Mouse (Mus musculus) embryonic facial prominence, embryonic 14.5 days (tissue): ENCODE measurements at regions not wholly inside any gene's neighbourhood (a gene's known extent, or its start where the extent isn't known, plus 50 kb on each side); places are given as distances from the start of the nearest gene placed in this dataset.

Source experiments
- ATAC-seq: fragments of 200-750 bp; cut with Nextera tagmentation; 2 replicates; pipeline ENCODE4 v1.8.0; 2017; ENCODE audit warnings: low read depth, moderate number of reproducible peaks, moderate TSS enrichment
- DNase-seq: peaks from one replicate; pipeline ENCODE4 v3.0.0-alpha.2; 2015; ENCODE audit warnings: low spot score
- H3K27ac ChIP-seq: fragments of 300-500 bp; sonication (generic); replicated peaks from 2 replicates; pipeline ENCODE4 v1.5.1; 2014; ENCODE audit warnings: low read depth, mild to moderate bottlenecking, low read length, moderate library complexity
- H3K27me3 ChIP-seq: fragments of 300-500 bp; sonication (generic); replicated peaks from 2 replicates; pipeline ENCODE4 v1.6.1; 2014; ENCODE audit warnings: low read length; ENCODE audit not compliant: control insufficient read depth, insufficient read depth
- H3K36me3 ChIP-seq: fragments of 300-500 bp; sonication (generic); 2 replicates; pipeline ENCODE4 v1.6.1; 2014; ENCODE audit warnings: low read length, mixed read lengths; ENCODE audit not compliant: control insufficient read depth, insufficient read depth
- H3K4me1 ChIP-seq: fragments of 300-500 bp; sonication (generic); 2 replicates; pipeline ENCODE4 v1.6.1; 2014; ENCODE audit warnings: antibody characterized with exemption, low read length; ENCODE audit not compliant: control insufficient read depth, insufficient read depth
- H3K4me2 ChIP-seq: fragments of 300-500 bp; sonication (generic); 2 replicates; pipeline ENCODE4 v1.6.1; 2014; ENCODE audit warnings: low read depth, mild to moderate bottlenecking, low read length, moderate library complexity, mixed read lengths
- H3K4me3 ChIP-seq: fragments of 300-500 bp; sonication (generic); 2 replicates; pipeline ENCODE4 v1.5.1; 2014; ENCODE audit warnings: low read depth, mild to moderate bottlenecking, low read length
- H3K9ac ChIP-seq: fragments of 300-500 bp; sonication (generic); 2 replicates; pipeline ENCODE4 v1.6.1; 2014; ENCODE audit warnings: low read depth, mild to moderate bottlenecking, low read length, moderate library complexity, mixed read lengths
- H3K9me3 ChIP-seq: fragments of 300-500 bp; sonication (generic); 2 replicates; pipeline ENCODE4 v1.6.1; 2016; ENCODE audit warnings: low read length; ENCODE audit not compliant: control insufficient read depth
- WGBS: fragments of 180-500 bp; shearing (Covaris S2); extraction: QIAGEN DNeasy Blood & Tissue Kit; methylation state at CpG from one replicate; pipeline ENCODE4 v1.1.7; 2014; 5-methylcytosine and 5-hydroxymethylcytosine counted together

GRCm38 (mm10) chr6:101513696-101514095, 136.0 kb upstream of the Pdzrn3 start:
- Histone ChIP-seq H3K27me3 (no peaks in the 10 kb centered on the region), H3K4me2 (no peak overlapping the region), H3K9me3 (no peaks in the 10 kb centered on the region), H3K4me1 (no peaks in the 10 kb centered on the region), H3K27ac (no peak overlapping the region), H3K9ac (no peak overlapping the region), H3K4me3 (no peak overlapping the region), H3K36me3 (no peaks in the 10 kb centered on the region)
- peak; percentile 41 for DNase-seq
- no peak for ATAC-seq
- WGBS: 38% methylated on average over 2 of the region's 2 CpGs

GRCm38 (mm10) chr6:101502149-101502548, 124.5 kb upstream of the Pdzrn3 start:
- Histone ChIP-seq H3K36me3 (no peaks in the 10 kb centered on the region), H3K9me3 (no peaks in the 10 kb centered on the region), H3K4me3 (no peak overlapping the region), H3K9ac (no peak overlapping the region), H3K27me3 (no peaks in the 10 kb centered on the region), H3K27ac (peak overlapping the region; percentile 65; the same call in 1 of the 2 replicates), H3K4me2 (no peak overlapping the region), H3K4me1 (peaks cover 13% of the 10 kb centered on the region)
- peak; percentile 55 for DNase-seq
- 20% methylated on average over 5 of the region's 5 CpGs for WGBS
- ATAC-seq: peak; percentile 41; the same call in 1 of the 2 replicates

GRCm38 (mm10) chr6:101501716-101502115, 124.0 kb upstream of the Pdzrn3 start:
- Histone ChIP-seq H3K4me1 (peaks cover 13% of the 10 kb centered on the region), H3K36me3 (no peaks in the 10 kb centered on the region), H3K27me3 (no peaks in the 10 kb centered on the region), H3K4me2 (no peak overlapping the region), H3K4me3 (no peak overlapping the region), H3K9me3 (no peaks in the 10 kb centered on the region), H3K9ac (no peak overlapping the region), H3K27ac (peak overlapping the region; percentile 65; the same call in 1 of the 2 replicates)
- peak; percentile 50 for DNase-seq
- WGBS: 38% methylated on average over 4 of the region's 4 CpGs
- ATAC-seq: no peak

- no peak overlapping the region for H3K4me2 ChIP-seq
Measured at GRCm38 (mm10) chr6:101500202-101500601, 122.5 kb upstream of the Pdzrn3 start.

GRCm38 (mm10) chr6:101488466-101488865, 110.8 kb upstream of the Pdzrn3 start:
- H3K4me1 ChIP-seq: peaks cover 29% of the 10 kb centered on the region
- no peak overlapping the region for H3K4me2 ChIP-seq
- no peaks in the 10 kb centered on the region for H3K27me3 ChIP-seq
- no peaks in the 10 kb centered on the region for H3K36me3 ChIP-seq
- no peak overlapping the region for H3K9ac ChIP-seq
- no peaks in the 10 kb centered on the region for H3K9me3 ChIP-seq
- peak overlapping the region; percentile 7; the same call in 1 of the 2 replicates for H3K27ac ChIP-seq
- H3K4me3 ChIP-seq: no peak overlapping the region
- ATAC-seq: no peak
- 23% methylated on average over 2 of the region's 2 CpGs for WGBS
- peak; percentile 86 for DNase-seq

More at GRCm38 (mm10) chr6:101500202-101500601, 122.5 kb upstream of the Pdzrn3 start:
- Histone ChIP-seq H3K9ac (no peak overlapping the region), H3K27me3 (no peaks in the 10 kb centered on the region), H3K4me3 (no peak overlapping the region), H3K36me3 (no peaks in the 10 kb centered on the region), H3K27ac (no peak overlapping the region), H3K4me1 (peaks cover 13% of the 10 kb centered on the region), H3K9me3 (no peaks in the 10 kb centered on the region)
- ATAC-seq: no peak
- DNase-seq: peak; percentile 55

- no peaks in the 10 kb centered on the region for H3K27me3 ChIP-seq
- peak; percentile 89 for DNase-seq
- ATAC-seq: peak; percentile 88
- no peaks in the 10 kb centered on the region for H3K9me3 ChIP-seq
- peak overlapping the region; percentile 22; the same call in 1 of the 2 replicates for H3K27ac ChIP-seq
- H3K9ac ChIP-seq: peak overlapping the region; percentile 30; the same call in 1 of the 2 replicates
- H3K4me2 ChIP-seq: 0 out of 2 replicates have a peak overlapping the region, but pooled peaks have one; percentile 0
- 14% methylated on average over 12 of the region's 12 CpGs for WGBS
- peaks cover 44% of the 10 kb centered on the region for H3K4me1 ChIP-seq
- H3K4me3 ChIP-seq: no peak overlapping the region
- no peaks in the 10 kb centered on the region for H3K36me3 ChIP-seq
Measured at GRCm38 (mm10) chr6:101484526-101485287, 107.0 kb upstream of the Pdzrn3 start.

- no peak overlapping the region for H3K4me3 ChIP-seq
- no peaks in the 10 kb centered on the region for H3K9me3 ChIP-seq
- no peaks in the 10 kb centered on the region for H3K36me3 ChIP-seq
- peak overlapping the region; percentile 13 for H3K4me2 ChIP-seq
- 21% methylated on average over 9 of the region's 9 CpGs for WGBS
- H3K27ac ChIP-seq: peak overlapping the region; percentile 80
- peaks cover 36% of the 10 kb centered on the region for H3K4me1 ChIP-seq
- peak; percentile 87 for DNase-seq
- no peak overlapping the region; the same call in 1 of the 2 replicates for H3K9ac ChIP-seq
- H3K27me3 ChIP-seq: no peaks in the 10 kb centered on the region
- ATAC-seq: peak; percentile 61; the same call in 1 of the 2 replicates
Measured at GRCm38 (mm10) chr6:101482635-101483465, 105.2 kb upstream of the Pdzrn3 start.

- peaks cover 27% of the 10 kb centered on the region for H3K4me1 ChIP-seq
- ATAC-seq: peak; percentile 23; the same call in 1 of the 2 replicates
- no peak overlapping the region for H3K9ac ChIP-seq
- H3K27me3 ChIP-seq: no peaks in the 10 kb centered on the region
- H3K4me2 ChIP-seq: 0 out of 2 replicates have a peak overlapping the region, but pooled peaks have one; percentile 4
- H3K4me3 ChIP-seq: no peak overlapping the region
- peak; percentile 78 for DNase-seq
- H3K27ac ChIP-seq: peak overlapping the region; percentile 72
- WGBS: 41% methylated on average over 1 of the region's 1 CpGs
- H3K9me3 ChIP-seq: no peaks in the 10 kb centered on the region
- H3K36me3 ChIP-seq: no peaks in the 10 kb centered on the region
Measured at GRCm38 (mm10) chr6:101473956-101474355, 96.3 kb upstream of the Pdzrn3 start.
